Mouse (Mus musculus) erythroblast, adult 5-6 weeks (primary cell): ENCODE measurements around the gene Use1. TPM values are rescaled to one million over a fixed set of nuclear protein-coding genes. Genes with fewer than 3 reads are reported as not detected.
"Not testable (repeated sequence)": the region's sequence is repeated elsewhere in the genome, so short reads cannot be mapped to it uniquely, and the experiment has no call there.

ENCODE experiments used
- ATAC-seq: replicated peaks from 2 replicates; pipeline ENCODE4 v1.8.0; 2016; ENCODE audit warnings: moderate number of reproducible peaks, mild to moderate bottlenecking, moderate TSS enrichment, inconsistent platforms; ENCODE audit not compliant: poor library complexity, low FRiP score, severe bottlenecking
- total RNA-seq, 2 experiments: library from RNA; stranded (forward) in 1 of 2; stranded (reverse) in 1 of 2; fragments of 150-400 nt in 1 of 2; fragments of 200-764, 138-1000 nt in 1 of 2; gene quantifications; 2 replicates each; pipeline versions ENCODE4 v1.2.3 to v1.2.4; 2015 to 2017; ENCODE audit warnings: low replicate concordance in 2 of 2

Use1 gene
- total RNA-seq (2015; ENCODE audit: low replicate concordance) (35.2 and 37.4 TPM in 2 replicates), total RNA-seq (2017; ENCODE audit: low replicate concordance) (34.8 and 38.3 TPM in 2 replicates)

DNA sequence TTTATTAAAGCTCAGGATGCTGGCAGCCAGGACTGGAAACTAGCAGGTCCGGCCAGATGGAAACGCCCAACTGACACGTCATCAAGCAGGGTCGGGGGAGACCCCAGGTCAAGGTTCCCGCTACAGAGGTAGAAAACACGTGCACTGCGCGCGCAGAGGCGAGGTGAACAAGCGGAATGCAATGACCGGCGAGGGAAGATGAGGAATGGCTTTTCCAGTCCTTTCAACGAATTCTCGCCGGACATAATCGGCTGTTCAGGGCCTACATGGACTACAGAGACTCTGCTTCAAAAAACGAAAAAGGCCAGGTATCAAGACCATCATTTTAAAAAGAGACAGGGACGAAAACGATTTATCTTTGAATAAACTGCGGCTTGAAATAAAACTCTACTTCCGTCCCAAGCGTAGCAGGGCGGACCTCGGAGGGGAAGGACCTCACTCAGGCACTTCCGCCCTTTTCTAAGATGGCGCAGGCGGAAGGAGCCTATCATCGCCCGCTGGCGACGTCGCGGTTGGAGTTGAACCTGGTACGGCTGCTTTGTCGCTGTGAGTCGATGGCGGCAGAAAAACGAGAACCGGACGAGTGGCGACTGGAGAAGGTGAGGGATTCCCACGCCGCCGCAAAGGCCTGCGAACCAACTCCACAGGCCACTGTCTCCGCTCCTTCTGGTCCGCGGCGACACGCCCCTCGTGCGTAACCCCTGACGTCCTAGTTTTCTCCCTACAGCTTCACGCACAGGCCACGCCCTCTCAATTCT is at the start of gene Use1:
TSS of gene Use1 (plus strand) at position 78 of the 758 bp plus-strand sequence.
- peak; percentile 82 for ATAC-seq

- not testable (repeated sequence) for ATAC-seq
Measured at GRCm38 (mm10) chr8:71318610-71319009, 48.0 kb upstream of the Use1 start.

- ATAC-seq = not testable (repeated sequence)
Measured at GRCm38 (mm10) chr8:71319760-71320159, 46.9 kb upstream of the Use1 start.

DNA sequence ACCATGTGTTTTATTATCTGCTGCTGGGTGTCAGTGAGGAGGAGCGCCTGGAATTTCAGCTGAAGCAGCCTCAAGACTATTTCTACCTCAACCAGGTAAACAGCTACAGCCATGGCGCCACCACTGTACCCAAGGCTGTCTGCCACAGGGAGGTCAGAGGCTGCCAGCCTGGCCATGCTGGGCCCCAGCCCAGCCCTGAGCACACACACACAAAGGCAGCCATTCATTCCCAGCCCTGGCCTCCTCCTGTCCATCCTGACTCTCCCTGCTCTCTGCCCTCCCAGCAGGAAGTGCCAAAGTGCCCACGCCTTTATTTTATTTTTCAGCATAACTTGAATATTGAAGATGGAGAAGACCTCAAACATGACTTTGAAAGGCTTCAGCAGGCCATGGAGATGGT is 43.7 kb upstream of the Use1 start:
- no peak for ATAC-seq

DNA sequence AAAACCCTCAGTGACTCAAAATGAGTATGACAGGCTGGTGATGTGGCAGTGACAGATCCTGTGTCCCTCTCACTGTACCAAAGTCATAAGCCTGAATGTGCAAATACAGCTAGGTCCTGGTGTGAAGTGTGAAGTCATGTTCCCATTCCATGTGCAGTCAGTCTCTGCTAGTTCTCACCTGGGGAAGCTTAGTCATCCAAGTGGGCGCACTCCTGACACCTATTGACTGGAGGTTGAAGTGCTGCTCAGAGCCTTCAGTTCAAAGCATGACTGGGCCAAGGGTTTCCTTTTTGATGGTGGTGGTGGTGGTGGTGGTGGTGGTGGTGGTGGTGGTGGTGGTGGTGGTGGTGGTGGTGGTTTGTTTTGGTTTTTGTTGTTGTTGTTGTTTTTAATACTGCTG is 41.8 kb upstream of the Use1 start:
- ATAC-seq = peak; percentile 62

DNA sequence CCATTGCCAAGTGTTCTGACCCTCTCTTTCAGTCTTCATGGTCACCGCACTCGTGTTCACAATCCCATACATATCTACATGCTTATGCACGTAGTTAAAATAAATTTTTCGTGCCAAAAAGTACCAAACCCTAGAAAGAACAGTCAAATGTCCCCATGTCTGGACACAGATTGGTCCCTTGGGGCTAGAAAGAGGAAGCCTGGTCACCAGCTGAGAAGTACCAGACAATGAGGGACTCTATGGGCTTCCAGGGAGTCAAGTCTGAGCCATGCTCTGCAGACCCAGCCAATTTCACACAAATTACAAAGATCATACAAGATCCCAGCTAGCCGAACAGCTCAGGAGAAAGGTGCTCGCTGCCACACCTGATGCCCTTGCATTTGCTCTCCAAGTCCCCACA is 28.8 kb upstream of the Use1 start:
- ATAC-seq = not testable (repeated sequence)

- no peak for ATAC-seq
Measured at GRCm38 (mm10) chr8:71340625-71341024, 26.0 kb upstream of the Use1 start.

DNA sequence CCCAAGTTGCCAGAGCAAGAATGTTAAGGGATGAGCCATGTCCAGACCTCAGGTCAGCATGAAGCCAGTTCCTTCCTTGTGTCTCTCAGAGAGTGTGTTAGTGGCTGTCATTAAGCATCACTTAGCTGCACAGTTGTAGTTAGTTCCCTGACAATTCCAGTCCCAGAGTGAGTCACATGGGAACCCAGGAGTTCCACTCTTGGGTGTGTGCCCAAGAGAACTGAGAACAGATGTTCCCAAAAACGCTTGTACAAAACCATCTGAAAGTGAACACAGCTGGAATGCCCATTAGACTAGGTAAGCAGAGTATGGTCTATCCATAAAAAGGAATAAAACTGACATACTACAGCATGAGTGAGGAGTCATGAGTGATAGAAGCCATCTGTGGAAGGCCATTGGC is 20.1 kb upstream of the Use1 start:
- ATAC-seq = no peak

- no peak for ATAC-seq
Measured at GRCm38 (mm10) chr8:71351117-71351516, 15.5 kb upstream of the Use1 start.

DNA sequence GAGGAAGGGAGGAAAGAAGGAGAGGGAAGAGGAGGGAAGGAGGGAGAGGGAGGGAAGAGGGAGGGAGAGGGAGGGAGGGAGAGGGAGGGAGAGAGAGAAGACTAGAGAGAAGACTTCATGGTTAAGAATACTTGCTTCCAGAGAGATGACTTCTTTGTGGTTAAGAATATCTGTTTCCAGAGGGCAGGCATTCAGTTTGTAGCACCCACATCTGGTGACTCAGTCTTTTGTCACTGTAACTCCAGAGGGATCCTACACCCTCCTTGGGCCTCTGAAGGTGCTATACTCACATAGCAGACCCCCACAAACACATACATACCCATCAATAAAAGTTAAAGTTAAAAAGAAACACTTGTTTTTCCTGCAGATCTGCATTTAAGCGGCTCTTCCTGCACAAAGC is 15.1 kb upstream of the Use1 start:
- ATAC-seq = no peak

DNA sequence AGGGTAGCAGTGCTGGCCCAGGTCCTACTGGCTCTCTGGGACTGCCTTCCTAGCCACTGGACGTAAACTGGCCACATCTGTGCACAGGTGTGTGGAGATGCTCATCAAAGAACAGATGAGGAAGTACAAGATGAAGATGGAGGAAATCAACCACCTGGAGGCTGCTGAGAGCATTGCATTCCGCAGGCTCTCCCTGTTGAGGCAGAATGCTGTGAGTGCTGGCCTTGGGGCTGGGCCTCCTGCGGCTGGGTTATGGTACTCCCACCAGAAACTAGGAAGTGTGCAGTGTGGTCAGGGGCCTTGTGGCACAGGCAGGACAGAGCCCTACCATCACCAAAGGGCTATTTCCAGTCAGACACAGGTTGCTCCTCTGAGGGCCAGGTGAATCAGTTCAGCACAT is 8.6 kb upstream of the Use1 start:
- no peak for ATAC-seq

DNA sequence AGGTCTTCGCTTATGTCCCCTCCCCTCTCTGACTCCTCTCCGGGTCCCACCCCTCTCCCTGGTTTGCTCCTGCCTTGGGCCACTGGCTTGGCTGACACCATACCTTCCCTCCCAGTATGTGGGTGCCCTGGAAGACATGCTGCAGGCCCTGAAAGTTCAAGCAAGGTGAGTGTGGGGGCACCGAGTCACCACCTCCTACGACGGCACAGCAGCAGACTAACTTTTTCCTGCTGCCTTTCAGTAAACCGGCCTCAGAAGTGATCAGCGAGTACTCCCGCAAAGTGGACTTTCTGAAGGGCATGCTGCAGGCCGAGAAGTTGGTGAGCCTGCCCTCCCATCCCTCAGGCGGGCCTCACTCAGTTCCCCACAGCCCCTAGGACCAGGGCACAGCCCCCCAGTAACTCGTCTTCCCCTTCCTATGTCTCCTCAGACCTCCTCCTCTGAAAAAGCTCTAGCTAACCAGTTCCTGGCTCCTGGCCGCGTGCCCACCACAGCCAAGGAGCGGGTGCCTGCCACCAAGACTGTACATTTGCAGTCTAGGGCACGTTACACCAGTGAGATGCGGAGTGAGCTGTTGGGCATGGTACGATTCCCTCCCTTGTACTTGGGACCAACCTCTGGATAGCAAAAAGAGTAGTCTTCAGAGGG is 1.0 kb downstream of the Use1 start:
- ATAC-seq = no peak

DNA sequence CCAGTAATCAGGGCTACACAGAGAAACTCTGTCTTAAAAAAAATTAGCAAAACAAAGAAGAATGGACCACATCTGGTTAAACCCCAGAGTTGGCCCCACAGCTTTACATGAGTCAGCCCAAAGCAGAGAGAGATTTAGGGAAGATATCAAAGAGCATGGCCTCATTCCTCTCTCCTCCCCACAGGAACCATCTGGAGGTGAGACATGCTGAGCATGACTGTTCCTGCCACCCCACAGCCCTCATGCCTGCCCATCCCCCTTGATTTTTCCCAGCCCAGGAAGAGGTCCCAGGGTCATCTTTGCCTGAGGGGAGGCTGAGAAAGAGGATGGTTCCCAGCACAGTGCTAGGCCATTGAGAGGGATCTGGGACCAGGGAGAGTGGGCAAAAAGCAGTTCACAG is 1.7 kb downstream of the Use1 start:
- ATAC-seq = no peak

DNA sequence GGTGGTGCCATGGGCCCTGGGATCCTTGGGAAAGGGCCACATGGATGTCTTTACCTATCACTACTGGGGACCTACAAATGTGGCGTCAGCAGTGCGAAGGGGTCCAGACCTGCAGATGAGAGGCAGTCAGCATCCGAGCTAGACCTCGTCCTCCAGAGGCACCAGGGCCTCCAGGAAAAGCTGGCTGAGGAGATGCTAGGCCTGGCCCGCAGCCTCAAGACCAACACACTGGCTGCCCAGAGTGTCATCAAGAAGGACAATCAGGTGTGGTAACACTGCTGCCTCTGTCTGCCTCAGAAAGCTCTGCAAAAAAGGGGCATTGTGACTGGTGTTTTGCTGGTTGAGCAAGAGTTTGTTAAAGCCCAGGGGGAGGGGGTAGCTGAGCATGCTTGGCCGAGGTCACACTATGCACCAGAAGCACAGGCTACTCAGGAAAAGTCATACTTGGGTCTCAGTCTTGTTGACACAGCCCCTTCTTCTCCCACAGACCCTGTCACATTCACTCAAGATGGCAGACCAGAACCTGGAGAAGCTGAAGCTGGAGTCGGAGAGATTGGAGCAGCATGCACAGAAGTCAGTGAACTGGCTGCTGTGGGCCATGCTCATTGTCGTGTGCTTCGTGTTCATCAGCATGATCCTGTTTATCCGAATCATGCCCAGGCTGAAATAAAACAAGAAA is 2.5 kb downstream of the Use1 start:
- no peak for ATAC-seq

GRCm38 (mm10) chr8:71370711-71371235 is 4.1 kb downstream of the Use1 start:
- no peak for ATAC-seq

DNA sequence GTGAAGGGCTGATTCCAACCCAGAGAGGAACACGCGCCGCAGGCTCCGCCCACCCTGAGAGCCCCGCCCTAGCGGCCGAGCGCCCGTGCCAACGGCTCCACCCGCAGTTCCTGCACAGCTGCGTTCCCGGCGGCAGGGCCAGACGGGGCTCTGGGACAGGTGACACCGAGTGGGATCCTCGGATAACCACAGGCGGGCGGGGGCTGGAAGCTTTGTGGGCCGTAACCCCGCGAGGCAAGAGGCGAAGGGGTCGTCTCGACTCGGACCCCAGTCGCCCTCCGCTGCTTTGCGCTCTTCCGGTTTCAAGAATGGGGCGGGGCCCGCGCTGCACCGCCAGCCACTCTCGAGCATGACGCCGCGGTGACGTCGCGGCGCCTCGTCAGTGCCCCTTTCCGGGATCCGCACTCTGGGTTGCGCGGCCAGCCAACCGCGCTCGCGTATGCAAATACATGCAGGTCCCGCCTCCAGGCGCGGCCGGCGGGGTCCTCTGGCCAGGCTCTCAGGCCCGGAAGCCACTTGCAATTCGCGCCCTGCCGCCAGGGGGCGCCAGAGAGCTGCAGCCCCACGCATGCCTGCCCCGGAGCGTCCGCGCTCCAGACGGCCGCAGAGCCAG is 4.7 kb downstream of the Use1 start, which contains the start of gene Ocel1:
TSS of gene Ocel1 (plus strand) at position 63 of the 613 bp plus-strand sequence.
- peak; percentile 84 for ATAC-seq

DNA sequence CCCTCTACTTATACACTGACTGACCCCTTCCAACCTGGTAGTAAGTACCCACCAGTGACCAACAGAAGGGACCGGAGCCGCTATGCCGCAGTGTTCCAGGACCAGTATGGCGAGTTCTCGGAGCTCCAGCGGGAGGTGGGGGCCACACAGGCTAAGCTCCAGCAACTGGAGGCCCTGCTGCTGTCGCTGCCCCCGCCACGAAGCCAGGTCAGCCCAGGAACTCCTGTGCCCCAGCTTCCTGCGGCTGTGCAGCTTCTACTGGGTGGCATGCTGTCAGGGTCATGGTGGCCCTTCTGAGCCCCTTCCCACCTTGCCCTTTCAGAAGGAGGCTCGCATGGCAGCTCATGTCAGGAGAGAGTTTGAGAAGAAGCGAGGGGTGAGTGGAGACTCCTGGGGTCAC is 5.8 kb downstream of the Use1 start:
- ATAC-seq = no peak

DNA sequence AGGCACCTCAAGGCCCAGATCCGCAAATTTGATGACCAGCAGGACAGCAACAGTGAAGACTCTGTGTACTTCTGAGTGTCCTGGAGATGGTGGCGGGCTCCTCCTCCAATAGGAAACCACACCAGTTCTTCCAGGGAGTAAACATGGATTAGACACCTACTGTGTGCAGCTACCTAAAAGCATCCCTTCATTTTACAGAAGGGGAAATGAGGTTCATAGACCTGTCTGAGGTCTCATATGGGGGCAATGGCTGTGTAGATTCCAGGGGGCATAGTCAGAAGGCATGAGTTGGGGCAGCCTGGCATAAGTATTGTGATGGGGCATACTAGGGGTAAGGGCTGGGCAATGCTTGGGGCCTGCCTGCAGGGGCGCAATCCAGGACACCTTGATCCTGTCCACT is 6.4 kb downstream of the Use1 start:
- ATAC-seq = no peak

DNA sequence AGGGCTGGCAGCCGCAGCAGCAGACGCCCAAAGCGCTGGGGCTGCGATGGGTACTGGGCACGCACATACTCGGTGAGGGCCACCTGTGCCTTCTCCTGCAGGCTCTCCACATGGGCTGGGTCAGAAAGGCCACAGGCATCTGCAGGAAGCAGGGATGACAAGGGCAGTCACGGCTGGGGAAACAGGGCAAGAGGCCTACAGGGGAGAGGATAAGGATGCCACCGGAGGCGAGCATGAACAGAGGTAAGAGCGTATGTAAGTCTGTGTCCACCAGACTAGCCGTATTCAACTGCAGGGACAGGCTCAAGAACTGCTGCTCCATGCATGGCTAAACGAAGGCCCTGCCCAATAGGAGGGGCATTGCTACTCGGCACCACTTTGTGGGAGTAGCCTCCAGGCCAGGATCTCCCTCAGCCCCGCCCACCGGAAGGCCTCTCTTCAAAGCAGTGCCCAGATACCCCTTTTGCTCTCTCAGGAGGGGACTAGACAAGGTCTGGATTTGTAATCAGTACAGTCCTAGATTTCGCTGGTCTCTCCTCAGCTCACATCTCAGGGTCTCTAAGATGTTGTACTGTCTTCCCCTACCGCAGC is 8.1 kb downstream of the Use1 start:
- no peak for ATAC-seq
